ENCODE assay signal across 16 mouse cellular contexts in genomic region chr11:78770436-78770835, GRCm38 (mm10).
"Had no signal": no experiment of that assay in that cellular context is flagged by ENCODE, and none has a peak within 500 bp of the region (broad histone marks: within the 10 kb centered on the region; RNA-seq: fewer than 3 reads in every experiment).

No protein-coding gene starts in this region.

- H3K27ac ChIP-seq: neural tube, embryonic 13.5 days; neural tube, embryonic 15.5 days; stomach, embryonic 15.5 days; stomach, postnatal 0 days had no signal

- DNase-seq: retina, postnatal 1 day; right cerebral cortex, adult 18-20 months; right cerebral cortex, postnatal 14 days; right cerebral cortex, postnatal 25 days; right cerebral cortex, postnatal 4 days; spleen, adult 18-20 months; thymus, adult 18-20 months; thymus, adult 2 months; thymus, postnatal 14 days; thymus, postnatal 25 days; thymus, postnatal 36 days; thymus, postnatal 4 days had no signal

- H3K9ac ChIP-seq: neural tube, embryonic 13.5 days; neural tube, embryonic 15.5 days; stomach, embryonic 15.5 days had no signal

- H3K27me3 ChIP-seq: neural tube, embryonic 13.5 days; neural tube, embryonic 15.5 days; stomach, embryonic 15.5 days had no signal

- H3K4me1 ChIP-seq: stomach, embryonic 15.5 days had no signal

- H3K36me3 ChIP-seq: neural tube, embryonic 13.5 days; neural tube, embryonic 15.5 days; stomach, embryonic 15.5 days had no signal

- H3K4me2 ChIP-seq: neural tube, embryonic 13.5 days; neural tube, embryonic 15.5 days; stomach, embryonic 15.5 days had no signal

- H3K4me3 ChIP-seq: neural tube, embryonic 13.5 days; neural tube, embryonic 15.5 days; stomach, embryonic 15.5 days had no signal

- H3K9me3 ChIP-seq: neural tube, embryonic 13.5 days; neural tube, embryonic 15.5 days; stomach, embryonic 15.5 days had no signal
